Mouse (Mus musculus): ENCODE results near the gene Nme1. TPM values are rescaled to one million over a fixed set of nuclear protein-coding genes. Genes with fewer than 3 reads are reported as not detected.

The Nme1 gene
- polyA plus RNA-seq, 1 experiment = 37.8 TPM

GRCm38 (mm10) chr11:93907839-93908238 lies 60.5 kb downstream of the Nme1 start:
- H3K4me1 ChIP-seq (ENCODE audit: control insufficient read depth, insufficient read depth, low read length) = no peaks in the 10 kb centered on the region
- TF ChIP-seq CTCF (IDR thresholded peaks at IDR 0.05; ENCODE audit: borderline replicate concordance, insufficient read depth, low read length) = no peak
- TF ChIP-seq POLR2A (IDR thresholded peaks at IDR 0.05; ENCODE audit: low read depth, low read length) = no peak
- H3K4me3 ChIP-seq (ENCODE audit: insufficient read depth, low read length) = no peak overlapping the region
- 0 out of 2 replicates have a peak overlapping the region, but pooled peaks have one; percentile 6 for H3K27ac ChIP-seq (ENCODE audit: insufficient read depth, low read length)

Other genes with a start within 250 kb of the Nme1 start
- gene Utp18, start 82.8 kb downstream of the Nme1 start, polyA plus RNA-seq (2011; ENCODE audit: insufficient read length, low read depth, missing spikeins) = 30.3 and 33.8 TPM in 2 replicates
- gene Mbtd1, start 82.7 kb downstream of the Nme1 start, polyA plus RNA-seq (2011; ENCODE audit: insufficient read length, low read depth, missing spikeins) = 19.7 and 41.5 TPM in 2 replicates
- gene Nme2, start 12.3 kb downstream of the Nme1 start, polyA plus RNA-seq (2011; ENCODE audit: insufficient read length, low read depth, missing spikeins) = 571 and 736 TPM in 2 replicates
- 222 and 270 TPM in 2 replicates for gene Gm20390, start 228 bp downstream of the Nme1 start, polyA plus RNA-seq (2011; ENCODE audit: insufficient read length, low read depth, missing spikeins)
- 93.7 and 103 TPM in 2 replicates for gene Spag9, start 27.6 kb upstream of the Nme1 start, polyA plus RNA-seq (2011; ENCODE audit: insufficient read length, low read depth, missing spikeins)
- gene Tob1, start 242.9 kb upstream of the Nme1 start, polyA plus RNA-seq (2011; ENCODE audit: insufficient read length, low read depth, missing spikeins) = 33.3 and 33.9 TPM in 2 replicates